Mouse (Mus musculus) heart, embryonic 12.5 days (tissue): ENCODE measurements around the gene Wnt9a. TPM values are rescaled to one million over a fixed set of nuclear protein-coding genes. Genes with fewer than 3 reads are reported as not detected.

ENCODE experiments used
- ATAC-seq: fragments of 200-750 bp; cut with Nextera tagmentation; 2 replicates; pipeline ENCODE4 v1.8.0; 2017; ENCODE audit warnings: moderate TSS enrichment, moderate library complexity; ENCODE audit not compliant: insufficient number of reproducible peaks, low FRiP score
- H3K27ac ChIP-seq: fragments of 300-500 bp; sonication (generic); 2 replicates; pipeline ENCODE4 v1.5.1; 2016; ENCODE audit warnings: mild to moderate bottlenecking, moderate library complexity; ENCODE audit not compliant: poor library complexity, severe bottlenecking
- H3K27me3 ChIP-seq: fragments of 300-500 bp; sonication (generic); replicated peaks from 2 replicates; pipeline ENCODE4 v1.6.1; 2016; ENCODE audit warnings: mild to moderate bottlenecking, moderate library complexity
- H3K36me3 ChIP-seq: fragments of 300-500 bp; sonication (generic); 2 replicates; pipeline ENCODE4 v1.6.1; 2016; ENCODE audit warnings: mild to moderate bottlenecking, moderate library complexity
- H3K4me1 ChIP-seq: fragments of 300-500 bp; sonication (generic); replicated peaks from 2 replicates; pipeline ENCODE4 v1.6.1; 2016; ENCODE audit warnings: mild to moderate bottlenecking
- H3K4me2 ChIP-seq: fragments of 300-500 bp; sonication (generic); 2 replicates; pipeline ENCODE4 v1.6.1; 2016; ENCODE audit warnings: mild to moderate bottlenecking, moderate library complexity
- H3K4me3 ChIP-seq: fragments of 300-500 bp; sonication (generic); 2 replicates; pipeline ENCODE4 v1.5.1; 2016; ENCODE audit warnings: mild to moderate bottlenecking
- H3K9ac ChIP-seq: fragments of 300-500 bp; sonication (generic); 2 replicates; pipeline ENCODE4 v1.6.1; 2016; ENCODE audit warnings: mild to moderate bottlenecking, moderate library complexity
- H3K9me3 ChIP-seq: fragments of 300-500 bp; sonication (generic); replicated peaks from 2 replicates; pipeline ENCODE4 v1.6.1; 2016; ENCODE audit warnings: mild to moderate bottlenecking, moderate library complexity
- WGBS: fragments of 180-500 bp; shearing (Covaris S2); methylation state at CpG from one replicate; pipeline ENCODE4 v1.1.7; 2016; 5-methylcytosine and 5-hydroxymethylcytosine counted together
- polyA plus RNA-seq: library from polyadenylated mRNA; unstranded; fragments of >200 nt; fragmentation: Nextera tagmentation; extraction: Ambion mirVana; gene quantifications from 2 replicates; pipeline ENCODE4 v1.2.1, GENCODE M21; 2016

The Wnt9a gene
- polyA plus RNA-seq, 1 experiment from 2014 or later = 5.0 TPM

DNA sequence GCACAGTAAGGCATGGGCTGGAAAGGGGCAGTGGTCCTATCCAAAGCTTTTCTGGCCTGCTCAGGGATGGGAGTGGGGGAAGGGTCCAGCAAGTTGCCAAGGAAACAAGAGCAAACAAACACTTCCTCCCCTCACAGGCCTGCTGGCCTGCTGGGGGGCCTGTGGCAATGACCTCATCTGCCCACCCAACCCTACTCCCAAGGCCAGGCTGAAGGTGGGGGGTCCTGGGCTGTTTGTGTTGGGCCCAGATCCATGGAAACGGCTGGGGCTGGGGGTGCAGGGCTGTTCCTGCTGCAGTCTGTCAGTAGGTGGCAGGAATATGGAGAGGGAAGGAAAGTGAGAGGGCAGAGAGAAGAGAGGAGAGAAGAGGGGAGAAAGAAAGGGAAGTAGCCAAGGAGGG is 29.7 kb downstream of the Wnt9a start:
- H3K4me3 ChIP-seq = no peak overlapping the region
- no peaks in the 10 kb centered on the region for H3K9me3 ChIP-seq
- peaks cover 12% of the 10 kb centered on the region; the same call in 1 of the 2 replicates for H3K27me3 ChIP-seq
- ATAC-seq = no peak
- no peak overlapping the region for H3K4me2 ChIP-seq
- no peak overlapping the region for H3K27ac ChIP-seq
- WGBS = 8% methylated on average over 1 of the region's 1 CpGs
- no peaks in the 10 kb centered on the region for H3K36me3 ChIP-seq
- peaks cover 28% of the 10 kb centered on the region for H3K4me1 ChIP-seq
- no peak overlapping the region for H3K9ac ChIP-seq

DNA sequence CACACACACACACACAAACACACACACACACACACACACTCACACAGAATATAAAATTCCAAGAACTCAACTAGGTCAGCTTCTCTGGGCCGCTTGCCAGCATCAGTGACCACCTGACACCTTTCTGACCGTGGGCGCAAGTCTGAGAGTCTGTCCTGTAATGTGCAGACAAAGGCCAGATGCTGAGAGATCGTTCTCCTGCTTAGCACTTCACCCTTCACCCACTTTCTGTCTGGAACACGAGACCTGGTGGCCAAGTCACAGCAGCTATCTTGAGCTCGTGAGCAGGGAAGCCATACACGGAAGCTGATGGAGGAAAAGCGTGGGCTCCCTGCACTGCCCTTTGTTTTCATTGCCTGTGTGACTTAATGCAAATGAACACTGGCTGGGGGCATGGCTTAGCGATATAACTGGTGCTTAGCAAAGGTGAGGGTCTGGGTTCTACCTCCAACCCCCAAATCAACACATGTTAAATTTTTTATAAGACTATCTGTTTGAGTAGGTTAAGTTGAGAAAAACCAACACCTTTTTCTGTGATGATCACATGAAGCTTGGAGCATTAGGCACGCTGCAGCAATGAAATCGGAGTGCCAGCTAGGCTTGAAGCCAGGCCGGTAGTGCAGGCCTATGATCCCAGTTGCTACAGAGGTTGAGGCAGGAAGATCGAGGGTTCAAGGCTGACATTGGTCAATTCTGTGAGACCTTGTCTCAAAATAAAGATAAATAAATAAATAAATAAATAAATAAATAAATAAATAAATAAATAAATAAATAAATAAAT is 31.4 kb downstream of the Wnt9a start:
- WGBS = 47% methylated on average over 13 of the region's 13 CpGs
- peak overlapping the region; percentile 45; the same call in 1 of the 2 replicates for H3K27ac ChIP-seq
- no peak overlapping the region for H3K4me3 ChIP-seq
- no peak for ATAC-seq
- no peaks in the 10 kb centered on the region for H3K9me3 ChIP-seq
- H3K27me3 ChIP-seq = peaks cover 8% of the 10 kb centered on the region; the same call in 1 of the 2 replicates
- 0 out of 2 replicates have a peak overlapping the region, but pooled peaks have one; percentile 10 for H3K9ac ChIP-seq
- H3K36me3 ChIP-seq = no peaks in the 10 kb centered on the region
- H3K4me1 ChIP-seq = peaks cover 28% of the 10 kb centered on the region
- peak overlapping the region; percentile 25 for H3K4me2 ChIP-seq

DNA sequence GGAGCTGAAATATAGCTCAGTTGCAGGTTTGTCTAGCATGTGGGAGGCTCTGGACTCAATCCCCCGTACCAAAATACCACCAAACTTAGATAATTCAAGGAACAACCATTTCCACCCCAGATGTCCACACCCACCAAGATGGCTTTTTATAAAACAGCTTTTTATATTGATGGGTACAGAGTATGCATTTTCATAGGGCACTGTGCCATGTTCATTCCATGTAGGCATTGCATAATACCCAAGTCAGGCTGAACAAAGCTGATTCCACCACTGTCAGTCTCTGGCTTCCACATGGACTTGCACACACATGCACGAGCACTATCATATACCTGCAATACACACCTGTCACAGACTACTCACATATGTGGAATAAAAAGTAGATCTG is 32.0 kb downstream of the Wnt9a start:
- Histone ChIP-seq H3K4me2 (no peak overlapping the region), H3K27ac (no peak overlapping the region)
- WGBS = 88% methylated on average over 2 of the region's 2 CpGs

DNA sequence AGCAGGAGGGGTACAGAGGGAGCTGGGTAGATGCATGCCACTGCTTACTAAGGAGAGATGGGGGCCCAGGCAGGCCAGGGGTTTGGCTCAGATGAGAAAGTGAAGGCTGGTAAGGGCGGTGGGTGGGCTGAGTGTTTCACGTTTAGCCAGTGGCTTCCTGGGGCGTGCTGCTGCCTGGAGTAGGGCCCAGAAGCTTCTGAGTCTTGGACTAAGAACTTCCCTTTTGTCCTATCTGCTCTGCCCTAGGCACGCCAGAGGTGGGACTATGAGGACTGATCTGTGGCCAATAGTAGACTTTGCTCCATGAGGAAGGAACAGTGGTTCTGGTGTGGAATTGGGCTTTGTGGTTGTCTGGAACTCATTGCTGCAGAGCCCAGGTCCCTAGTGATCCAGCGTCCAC is 36.2 kb downstream of the Wnt9a start:
- Histone ChIP-seq H3K36me3 (no peaks in the 10 kb centered on the region), H3K9ac (no peak overlapping the region), H3K27ac (no peak overlapping the region), H3K27me3 (0 out of 2 replicates have a peak, but pooled peaks cover 4% of the 10 kb centered on the region), H3K9me3 (no peaks in the 10 kb centered on the region), H3K4me1 (peaks cover 16% of the 10 kb centered on the region), H3K4me3 (no peak overlapping the region), H3K4me2 (no peak overlapping the region)
- 76% methylated on average over 5 of the region's 5 CpGs for WGBS
- ATAC-seq = no peak

More for the DNA sequence above, 32.0 kb downstream of the Wnt9a start:
- H3K4me1 ChIP-seq = peaks cover 25% of the 10 kb centered on the region
- ATAC-seq = no peak
- peaks cover 8% of the 10 kb centered on the region; the same call in 1 of the 2 replicates for H3K27me3 ChIP-seq
- H3K9ac ChIP-seq = no peak overlapping the region
- no peaks in the 10 kb centered on the region for H3K9me3 ChIP-seq
- no peaks in the 10 kb centered on the region for H3K36me3 ChIP-seq
- H3K4me3 ChIP-seq = no peak overlapping the region

DNA sequence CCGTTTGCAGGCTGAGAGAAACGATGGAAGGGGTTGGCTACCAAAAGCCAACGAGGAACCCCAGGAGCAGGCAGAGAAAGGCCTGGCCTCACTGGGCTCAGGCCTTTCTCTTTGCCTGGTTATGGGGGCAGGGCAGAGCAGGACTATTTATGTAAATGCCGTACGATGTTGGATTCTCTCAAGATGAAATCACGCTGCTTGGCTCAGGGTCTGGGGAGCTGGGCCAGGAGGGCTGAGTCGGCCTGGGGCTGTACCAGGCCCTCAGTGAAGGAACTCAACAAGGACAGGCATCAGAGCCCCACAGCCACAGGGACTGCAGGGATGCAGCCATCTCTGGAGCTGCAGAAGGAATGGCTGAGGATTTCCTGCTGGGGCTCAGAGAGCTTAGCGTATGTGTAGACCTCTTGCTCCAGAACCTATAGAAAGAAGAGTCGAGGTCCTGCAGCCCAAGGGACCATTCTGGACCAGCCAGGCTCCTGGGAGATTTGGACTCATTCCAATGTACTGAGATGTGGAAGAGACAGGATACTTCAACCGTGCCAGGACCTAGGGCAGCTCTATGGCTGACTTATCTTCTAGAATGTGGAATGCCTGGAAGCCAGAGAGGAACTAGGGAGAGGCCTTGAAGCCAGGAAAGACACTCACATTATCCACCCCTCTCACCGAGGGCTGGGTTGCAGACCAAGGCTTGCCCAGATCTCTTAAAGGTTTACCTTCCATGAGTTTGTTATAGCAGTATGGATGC is 39.6 kb downstream of the Wnt9a start:
- H3K9ac ChIP-seq = no peak overlapping the region
- H3K4me3 ChIP-seq = no peak overlapping the region
- H3K27me3 ChIP-seq = 0 out of 2 replicates have a peak, but pooled peaks cover 4% of the 10 kb centered on the region
- H3K4me1 ChIP-seq = peaks cover 19% of the 10 kb centered on the region
- H3K4me2 ChIP-seq = no peak overlapping the region
- peak; percentile 30; the same call in 1 of the 2 replicates for ATAC-seq
- H3K36me3 ChIP-seq = no peaks in the 10 kb centered on the region
- peak overlapping the region; percentile 22; the same call in 1 of the 2 replicates for H3K27ac ChIP-seq
- H3K9me3 ChIP-seq = no peaks in the 10 kb centered on the region
- WGBS = 51% methylated on average over 11 of the region's 11 CpGs

DNA sequence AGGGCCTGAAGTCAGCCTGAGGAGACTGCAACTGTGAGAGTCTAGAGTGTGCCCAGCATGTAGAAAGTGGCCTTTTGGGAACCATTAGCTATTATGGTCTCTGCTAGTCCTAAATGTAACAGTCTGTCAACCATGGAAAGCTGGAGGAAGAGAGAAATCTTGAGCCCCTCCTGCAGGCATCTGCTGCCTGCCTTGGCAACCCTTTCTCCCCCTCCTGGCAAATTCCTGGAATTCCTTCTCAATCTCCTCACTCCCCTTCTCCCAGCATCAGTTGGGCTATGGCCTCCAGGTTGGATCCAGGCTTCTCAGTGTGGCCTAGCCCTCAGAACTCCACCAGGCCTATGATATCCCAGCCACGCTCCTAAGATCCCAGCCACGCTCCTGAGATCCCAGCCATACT is 43.6 kb downstream of the Wnt9a start:
- H3K4me1 ChIP-seq = peaks cover 19% of the 10 kb centered on the region
- H3K4me2 ChIP-seq = no peak overlapping the region
- WGBS = 51% methylated on average over 2 of the region's 2 CpGs
- H3K27ac ChIP-seq = no peak overlapping the region
- no peaks in the 10 kb centered on the region for H3K9me3 ChIP-seq
- ATAC-seq = no peak
- no peak overlapping the region for H3K9ac ChIP-seq
- H3K4me3 ChIP-seq = no peak overlapping the region
- H3K36me3 ChIP-seq = no peaks in the 10 kb centered on the region
- no peaks in the 10 kb centered on the region for H3K27me3 ChIP-seq

DNA sequence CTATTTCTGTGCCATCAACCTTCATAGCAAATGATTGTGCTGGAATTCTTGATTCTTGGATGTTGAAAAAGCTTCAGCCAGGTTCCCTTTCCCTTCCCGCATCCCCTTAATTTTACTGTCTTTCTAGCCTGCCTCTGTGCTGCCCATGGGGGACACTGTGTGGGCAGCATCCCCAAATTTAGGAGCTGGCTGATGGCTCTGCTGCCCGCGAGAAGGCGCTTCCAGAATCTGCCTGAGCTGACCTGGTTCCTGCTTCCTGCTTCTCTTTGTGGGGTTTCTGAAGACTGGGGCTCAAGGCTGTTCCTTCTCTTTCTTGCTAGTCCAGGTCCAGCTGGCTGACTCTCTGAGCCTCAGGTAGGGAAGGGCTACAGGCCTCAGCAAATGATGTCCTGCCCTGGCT is 48.1 kb downstream of the Wnt9a start:
- H3K4me3 ChIP-seq = no peak overlapping the region
- H3K4me2 ChIP-seq = no peak overlapping the region
- H3K4me1 ChIP-seq = peaks cover 8% of the 10 kb centered on the region
- no peak overlapping the region for H3K27ac ChIP-seq
- H3K9me3 ChIP-seq = no peaks in the 10 kb centered on the region
- no peaks in the 10 kb centered on the region for H3K36me3 ChIP-seq
- 0 out of 2 replicates have a peak, but pooled peaks cover 3% of the 10 kb centered on the region for H3K27me3 ChIP-seq
- no peak overlapping the region for H3K9ac ChIP-seq
- no peak for ATAC-seq
- WGBS = 80% methylated on average over 4 of the region's 4 CpGs

DNA sequence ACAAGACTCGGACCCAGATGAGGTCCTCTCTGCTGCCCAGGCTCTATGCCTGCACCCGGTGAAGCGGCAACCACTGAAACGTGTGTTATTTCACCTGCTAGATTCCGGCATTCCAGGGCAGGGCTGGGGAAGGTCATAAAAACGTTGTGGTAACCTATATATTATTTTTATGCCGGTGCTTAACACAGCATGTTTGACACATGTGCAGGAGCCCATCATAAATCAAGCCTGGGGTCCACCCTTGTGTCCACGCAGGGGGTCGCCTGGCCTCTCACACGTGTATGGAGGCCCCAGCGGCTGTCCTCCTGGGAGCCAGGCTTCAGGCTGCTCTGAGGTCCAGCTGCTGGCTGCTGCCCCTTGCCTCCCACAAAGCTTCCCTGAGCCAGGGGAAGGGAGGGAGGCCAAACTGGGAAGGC is 50.2 kb downstream of the Wnt9a start:
- no peak overlapping the region for H3K4me2 ChIP-seq
- no peak for ATAC-seq
- 0 out of 2 replicates have a peak, but pooled peaks cover 3% of the 10 kb centered on the region for H3K27me3 ChIP-seq
- H3K9ac ChIP-seq = no peak overlapping the region
- no peaks in the 10 kb centered on the region for H3K9me3 ChIP-seq
- H3K4me1 ChIP-seq = no peaks in the 10 kb centered on the region
- WGBS = 66% methylated on average over 11 of the region's 11 CpGs
- H3K4me3 ChIP-seq = no peak overlapping the region
- no peaks in the 10 kb centered on the region for H3K36me3 ChIP-seq
- H3K27ac ChIP-seq = no peak overlapping the region

DNA sequence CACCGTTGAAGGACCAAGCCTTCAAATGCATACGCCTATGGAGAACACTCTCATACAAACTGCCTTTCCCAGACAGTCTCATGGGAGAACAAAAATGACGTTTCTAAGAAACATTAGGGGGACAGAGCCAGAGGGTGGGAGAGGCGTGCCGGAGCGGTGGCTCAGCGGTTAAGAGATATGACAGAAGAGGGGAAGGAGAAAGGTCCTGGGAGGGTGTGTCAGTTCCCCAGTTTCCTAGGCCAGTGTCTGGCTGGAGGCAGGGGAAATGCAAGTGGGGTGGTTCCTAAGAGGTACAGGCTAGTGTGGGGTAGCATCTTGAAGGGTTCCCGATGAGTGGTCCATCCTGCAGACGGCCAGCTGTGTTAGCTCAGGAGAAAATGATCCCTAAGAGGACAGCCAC is 54.6 kb downstream of the Wnt9a start:
- Histone ChIP-seq H3K27me3 (0 out of 2 replicates have a peak, but pooled peaks cover 3% of the 10 kb centered on the region), H3K36me3 (no peaks in the 10 kb centered on the region), H3K9ac (no peak overlapping the region), H3K4me2 (no peak overlapping the region), H3K9me3 (no peaks in the 10 kb centered on the region), H3K27ac (no peak overlapping the region), H3K4me1 (peaks cover 9% of the 10 kb centered on the region), H3K4me3 (no peak overlapping the region)
- WGBS = 76% methylated on average over 9 of the region's 9 CpGs
- ATAC-seq = no peak

DNA sequence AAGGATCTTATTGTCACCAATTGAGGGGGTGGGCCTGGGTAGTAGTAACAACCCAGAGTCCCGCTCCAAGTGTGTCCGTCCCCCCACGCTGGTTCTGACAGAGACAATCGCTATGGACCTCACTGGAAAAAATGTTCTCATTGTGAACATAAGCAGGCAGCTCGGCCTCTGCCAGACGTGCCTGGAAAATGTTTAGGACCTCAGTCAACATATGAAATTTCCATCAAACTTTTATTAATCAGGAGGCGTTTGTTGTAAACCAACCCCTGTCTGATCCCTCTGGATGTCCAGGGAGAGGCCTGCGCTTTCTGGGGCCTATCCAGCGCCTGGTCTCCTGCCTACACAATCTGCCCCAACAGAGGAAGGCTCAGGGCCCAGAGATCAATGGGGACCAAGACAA is 57.3 kb downstream of the Wnt9a start:
- Histone ChIP-seq H3K27ac (0 out of 2 replicates have a peak overlapping the region, but pooled peaks have one; percentile 18), H3K27me3 (no peaks in the 10 kb centered on the region), H3K36me3 (no peaks in the 10 kb centered on the region), H3K4me2 (no peak overlapping the region), H3K4me3 (no peak overlapping the region), H3K9ac (peak overlapping the region; percentile 14; the same call in 1 of the 2 replicates), H3K9me3 (no peaks in the 10 kb centered on the region), H3K4me1 (peaks cover 9% of the 10 kb centered on the region)
- ATAC-seq = no peak
- 83% methylated on average over 9 of the region's 9 CpGs for WGBS

DNA sequence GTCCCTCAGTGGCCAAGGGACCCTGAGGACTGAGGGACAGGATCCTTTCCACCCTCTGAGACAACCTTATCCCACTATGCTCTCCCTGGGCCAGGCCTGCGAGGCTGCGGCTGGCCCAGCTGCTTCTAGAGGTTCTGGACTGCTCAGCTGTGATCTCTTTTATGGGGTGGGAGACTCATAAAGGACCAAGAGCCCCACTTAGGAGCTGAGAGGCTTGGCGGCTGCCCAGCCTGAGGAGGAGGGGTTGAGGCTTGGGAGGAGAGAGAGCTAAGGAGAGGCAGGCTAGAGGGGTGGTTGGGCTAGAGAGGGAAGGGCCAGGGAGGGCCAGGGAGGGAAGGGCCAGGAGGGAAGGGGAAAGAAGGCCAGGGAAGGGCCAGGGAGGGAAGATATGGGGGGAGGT is 57.7 kb downstream of the Wnt9a start:
- Histone ChIP-seq H3K27ac (0 out of 2 replicates have a peak overlapping the region, but pooled peaks have one; percentile 18), H3K4me2 (no peak overlapping the region), H3K9ac (peak overlapping the region; percentile 14; the same call in 1 of the 2 replicates), H3K4me1 (peaks cover 9% of the 10 kb centered on the region), H3K9me3 (no peaks in the 10 kb centered on the region), H3K27me3 (no peaks in the 10 kb centered on the region), H3K36me3 (no peaks in the 10 kb centered on the region), H3K4me3 (no peak overlapping the region)
- WGBS = 41% methylated on average over 3 of the region's 3 CpGs
- ATAC-seq = peak; percentile 45; the same call in 1 of the 2 replicates
